Mouse (Mus musculus) embryonic facial prominence, embryonic 15.5 days (tissue): ENCODE data around the gene Gm21972. TPM values are rescaled to one million over a fixed set of nuclear protein-coding genes. Genes with fewer than 3 reads are reported as not detected.

ENCODE experiments used
- ATAC-seq: fragments of 200-750 bp; cut with Nextera tagmentation; 2 replicates; pipeline ENCODE4 v1.8.0; 2017; ENCODE audit warnings: low read depth, moderate TSS enrichment; ENCODE audit not compliant: insufficient number of reproducible peaks, low FRiP score, low TSS enrichment
- H3K27ac ChIP-seq: fragments of 300-500 bp; sonication (generic); replicated peaks from 2 replicates; pipeline ENCODE4 v1.5.1; 2015; ENCODE audit warnings: mild to moderate bottlenecking, inconsistent platforms
- H3K27me3 ChIP-seq: fragments of 300-500 bp; sonication (generic); 2 replicates; pipeline ENCODE4 v1.6.1; 2015; ENCODE audit warnings: inconsistent platforms
- H3K36me3 ChIP-seq: fragments of 300-500 bp; sonication (generic); 2 replicates; pipeline ENCODE4 v1.6.1; 2015; ENCODE audit warnings: mild to moderate bottlenecking, inconsistent platforms
- H3K4me1 ChIP-seq: fragments of 300-500 bp; sonication (generic); 2 replicates; pipeline ENCODE4 v1.6.1; 2015; ENCODE audit warnings: inconsistent platforms
- H3K4me2 ChIP-seq: fragments of 300-500 bp; sonication (generic); replicated peaks from 2 replicates; pipeline ENCODE4 v1.6.1; 2015; ENCODE audit warnings: mild to moderate bottlenecking, inconsistent platforms
- H3K4me3 ChIP-seq: fragments of 300-500 bp; sonication (generic); replicated peaks from 2 replicates; pipeline ENCODE4 v1.5.1; 2015; ENCODE audit warnings: mild to moderate bottlenecking, inconsistent platforms
- H3K9ac ChIP-seq: fragments of 300-500 bp; sonication (generic); 2 replicates; pipeline ENCODE4 v1.6.1; 2015; ENCODE audit warnings: inconsistent platforms
- H3K9me3 ChIP-seq: fragments of 300-500 bp; sonication (generic); replicated peaks from 2 replicates; pipeline ENCODE4 v1.6.1; 2016; ENCODE audit warnings: inconsistent platforms
- WGBS: fragments of 180-500 bp; shearing (Covaris S2); methylation state at CpG from one replicate; pipeline ENCODE4 v1.1.7; 2015; 5-methylcytosine and 5-hydroxymethylcytosine counted together
- polyA plus RNA-seq: library from polyadenylated mRNA; unstranded; fragments of >200 nt; fragmentation: Nextera tagmentation; extraction: Ambion mirVana; gene quantifications from 2 replicates; pipeline ENCODE4 v1.2.1, GENCODE M21; 2015

The Gm21972 gene
- polyA plus RNA-seq, 1 experiment from 2014 or later: not detected

DNA sequence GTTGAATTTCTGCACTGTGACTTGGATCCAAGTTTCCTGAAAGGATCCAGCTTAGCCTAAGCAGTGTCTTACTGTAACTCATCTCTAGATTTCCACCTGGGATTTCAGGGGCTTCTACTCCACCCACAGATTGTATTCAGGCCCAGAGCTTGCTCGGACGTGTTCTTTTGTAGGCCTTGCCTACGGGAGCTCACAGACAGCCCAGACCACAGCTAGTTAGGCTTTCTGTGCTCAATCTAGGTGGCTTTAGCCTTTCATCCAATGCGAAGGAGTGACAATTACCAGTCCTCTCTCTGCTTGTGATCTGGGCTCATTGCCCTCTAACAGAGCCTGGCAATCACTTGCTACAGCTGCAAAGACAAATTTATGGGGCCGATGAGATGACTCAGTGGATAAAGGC, 12.9 kb downstream of the Gm21972 start:
- Histone ChIP-seq H3K9me3 (no peaks in the 10 kb centered on the region), H3K4me3 (no peak overlapping the region), H3K9ac (no peak overlapping the region), H3K27me3 (no peaks in the 10 kb centered on the region), H3K27ac (no peak overlapping the region), H3K36me3 (0 out of 2 replicates have a peak, but pooled peaks cover under 1% of the 10 kb centered on the region), H3K4me2 (no peak overlapping the region), H3K4me1 (no peaks in the 10 kb centered on the region)
- WGBS: 68% methylated on average over 5 of the region's 5 CpGs
- no peak for ATAC-seq

DNA sequence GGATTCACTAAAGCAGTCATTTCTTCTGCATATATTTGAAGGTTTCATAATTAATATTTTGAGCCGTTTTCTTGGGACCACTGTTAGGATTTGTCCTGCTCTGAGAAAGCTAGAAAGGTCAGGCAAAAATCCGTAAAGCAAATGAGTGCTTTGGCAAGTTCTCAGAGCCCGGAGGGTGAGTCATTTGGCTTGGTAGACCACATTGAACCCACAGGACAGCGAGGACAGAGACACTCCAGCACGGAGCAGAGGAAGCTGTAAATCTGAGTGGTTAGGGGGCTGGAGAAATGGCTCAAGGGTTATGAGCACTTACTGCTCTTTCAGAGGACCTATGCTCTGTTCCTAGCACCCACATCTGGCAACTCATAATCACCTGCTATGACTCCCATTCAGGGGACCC, 14.1 kb downstream of the Gm21972 start:
- Histone ChIP-seq H3K27me3 (no peaks in the 10 kb centered on the region), H3K4me3 (no peak overlapping the region), H3K4me1 (no peaks in the 10 kb centered on the region), H3K27ac (no peak overlapping the region), H3K9me3 (no peaks in the 10 kb centered on the region), H3K4me2 (no peak overlapping the region), H3K36me3 (no peaks in the 10 kb centered on the region), H3K9ac (no peak overlapping the region)
- no peak for ATAC-seq
- 80% methylated on average over 5 of the region's 5 CpGs for WGBS

DNA sequence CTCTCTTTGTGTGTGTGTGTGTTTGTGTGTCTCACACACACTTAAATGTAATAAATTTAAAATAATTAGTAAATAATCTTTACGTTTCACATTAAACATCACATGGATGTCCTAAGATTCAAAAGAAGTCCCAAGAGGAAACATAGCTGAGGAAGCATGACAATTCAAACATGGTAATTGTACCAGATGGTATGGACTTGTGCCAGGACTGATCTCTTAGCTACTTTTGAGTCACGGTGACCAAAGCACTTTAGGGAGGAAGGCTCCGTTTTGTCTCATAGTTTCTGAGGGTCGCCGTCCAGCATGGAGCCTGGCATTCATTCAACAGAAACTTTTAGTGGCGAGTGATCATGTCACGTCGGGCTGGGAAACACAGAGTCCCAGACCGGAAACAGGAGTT, 14.7 kb downstream of the Gm21972 start:
- Histone ChIP-seq H3K9me3 (no peaks in the 10 kb centered on the region), H3K27ac (no peak overlapping the region), H3K9ac (no peak overlapping the region), H3K27me3 (no peaks in the 10 kb centered on the region), H3K36me3 (no peaks in the 10 kb centered on the region), H3K4me1 (no peaks in the 10 kb centered on the region), H3K4me2 (no peak overlapping the region), H3K4me3 (no peak overlapping the region)
- no peak for ATAC-seq
- 66% methylated on average over 9 of the region's 9 CpGs for WGBS

DNA sequence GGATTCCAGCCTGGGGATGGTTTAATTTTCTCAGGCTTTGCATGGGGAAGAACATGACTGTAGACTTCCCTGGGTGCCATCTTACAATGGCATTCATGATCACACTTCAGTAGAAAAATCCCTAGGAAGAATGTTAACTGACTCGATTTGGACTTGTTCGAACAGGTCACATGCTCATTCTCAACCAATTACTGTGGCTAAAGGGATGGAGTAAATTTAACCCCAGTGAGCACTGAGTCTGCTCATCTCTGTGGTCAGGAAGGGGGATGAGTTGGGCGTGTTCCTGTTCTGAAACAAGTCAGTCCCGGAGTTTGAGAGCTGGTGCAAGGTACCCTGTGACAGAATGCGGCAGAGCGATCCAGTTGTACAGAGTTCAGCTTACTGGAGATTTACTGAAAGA, 17.5 kb downstream of the Gm21972 start:
- peaks cover 13% of the 10 kb centered on the region for H3K4me1 ChIP-seq
- 67% methylated on average over 6 of the region's 6 CpGs for WGBS
- H3K9ac ChIP-seq: no peak overlapping the region
- ATAC-seq: no peak
- H3K27me3 ChIP-seq: no peaks in the 10 kb centered on the region
- no peaks in the 10 kb centered on the region for H3K36me3 ChIP-seq
- H3K27ac ChIP-seq: no peak overlapping the region
- H3K9me3 ChIP-seq: no peaks in the 10 kb centered on the region
- H3K4me2 ChIP-seq: no peak overlapping the region
- no peak overlapping the region for H3K4me3 ChIP-seq

DNA sequence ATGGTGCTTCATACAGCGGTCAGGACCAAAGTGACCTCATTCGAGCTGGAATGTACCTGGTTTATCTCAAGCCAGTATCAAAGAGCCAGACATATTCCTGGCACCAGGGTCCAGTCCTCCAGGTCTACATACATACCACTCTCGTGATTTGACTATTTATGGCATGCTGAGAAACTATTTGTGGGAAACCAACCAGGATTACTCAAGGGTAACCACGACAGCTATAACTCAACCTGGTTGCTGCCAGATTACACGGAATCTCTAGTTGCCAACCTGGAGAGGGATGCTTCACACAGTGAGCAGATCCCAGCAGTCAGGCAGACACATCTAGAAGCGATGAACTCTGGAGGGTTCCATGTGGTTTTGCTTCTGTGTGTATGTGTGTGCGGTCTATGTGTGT, 17.9 kb downstream of the Gm21972 start:
- no peak overlapping the region for H3K4me3 ChIP-seq
- H3K4me1 ChIP-seq: peaks cover 14% of the 10 kb centered on the region
- no peak for ATAC-seq
- WGBS: 78% methylated on average over 7 of the region's 7 CpGs
- H3K27me3 ChIP-seq: no peaks in the 10 kb centered on the region
- H3K27ac ChIP-seq: no peak overlapping the region
- H3K4me2 ChIP-seq: no peak overlapping the region
- no peaks in the 10 kb centered on the region for H3K9me3 ChIP-seq
- no peak overlapping the region for H3K9ac ChIP-seq
- no peaks in the 10 kb centered on the region for H3K36me3 ChIP-seq

DNA sequence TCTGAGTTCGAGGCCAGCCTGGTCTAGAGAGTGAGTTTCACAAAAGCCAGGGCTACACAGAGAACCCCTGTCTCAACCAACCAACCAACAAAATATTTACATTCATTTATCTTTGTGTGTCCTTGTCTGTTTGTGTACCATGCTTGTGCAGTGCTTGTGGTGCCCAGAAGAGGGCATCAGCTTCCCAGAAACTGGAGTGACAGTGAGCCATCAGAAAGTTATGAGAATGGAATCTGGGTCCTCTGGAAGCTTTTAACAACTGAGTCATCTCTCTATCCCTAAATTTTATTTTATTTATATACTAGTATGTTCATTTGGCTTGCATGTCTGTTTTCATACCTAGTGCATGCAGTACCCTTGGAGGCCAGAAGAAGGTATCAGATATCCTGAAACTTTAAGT, 19.2 kb downstream of the Gm21972 start:
- Histone ChIP-seq H3K9me3 (no peaks in the 10 kb centered on the region), H3K36me3 (0 out of 2 replicates have a peak, but pooled peaks cover under 1% of the 10 kb centered on the region), H3K27me3 (no peaks in the 10 kb centered on the region), H3K4me1 (peaks cover 14% of the 10 kb centered on the region), H3K9ac (no peak overlapping the region), H3K4me2 (no peak overlapping the region), H3K27ac (no peak overlapping the region), H3K4me3 (no peak overlapping the region)
- no peak for ATAC-seq
- 87% methylated on average over 1 of the region's 1 CpGs for WGBS

DNA sequence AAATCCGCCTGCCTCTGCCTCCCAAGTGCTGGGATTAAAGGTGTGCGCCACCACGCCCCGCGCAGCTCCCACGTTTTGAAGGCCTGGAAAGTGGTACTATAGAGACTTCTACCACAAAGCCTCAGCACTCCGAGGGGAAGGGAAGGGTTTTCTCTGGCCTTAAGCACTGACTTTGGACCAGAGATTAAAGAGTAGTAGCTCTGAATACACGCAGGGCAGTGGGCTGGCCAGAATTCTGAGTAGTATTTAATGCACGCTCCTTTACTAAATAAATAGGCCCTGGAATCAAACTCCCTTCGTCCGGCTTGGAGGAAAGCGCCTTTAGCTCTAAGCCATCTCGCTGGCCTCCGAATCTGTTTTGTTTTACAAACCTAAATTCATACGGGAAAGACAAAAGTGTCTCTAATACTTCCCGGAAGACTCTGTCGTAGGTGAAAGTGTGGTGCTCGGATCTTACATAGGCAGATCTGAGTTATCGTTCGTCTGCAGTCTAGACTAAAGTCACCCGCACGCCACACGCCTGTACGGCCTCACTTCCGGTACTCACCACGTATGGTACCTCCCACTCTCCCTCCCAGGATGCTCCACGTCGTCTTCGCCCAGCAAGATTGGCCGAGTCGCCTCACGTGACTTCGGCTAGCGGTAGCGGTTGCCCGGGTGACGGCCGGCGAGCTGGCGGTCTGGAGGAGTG, 20.8 kb downstream of the Gm21972 start, which contains the start of gene Armc9:
TSS of gene Armc9 (plus strand) at position 648 of the 691 bp plus-strand sequence.
- Histone ChIP-seq H3K4me2 (peak within 1 kb of the TSS; percentile 74), H3K9ac (peak within 1 kb of the TSS; percentile 60), H3K9me3 (no peaks in the 10 kb centered on the region), H3K27ac (peak within 1 kb of the TSS; percentile 83), H3K4me3 (peak within 1 kb of the TSS; percentile 96), H3K27me3 (no peaks in the 10 kb centered on the region), H3K4me1 (peaks cover 14% of the 10 kb centered on the region), H3K36me3 (0 out of 2 replicates have a peak, but pooled peaks cover 3% of the 10 kb centered on the region)
- peak; percentile 99 for ATAC-seq
- WGBS: 4% methylated on average over 40 of the region's 40 CpGs

DNA sequence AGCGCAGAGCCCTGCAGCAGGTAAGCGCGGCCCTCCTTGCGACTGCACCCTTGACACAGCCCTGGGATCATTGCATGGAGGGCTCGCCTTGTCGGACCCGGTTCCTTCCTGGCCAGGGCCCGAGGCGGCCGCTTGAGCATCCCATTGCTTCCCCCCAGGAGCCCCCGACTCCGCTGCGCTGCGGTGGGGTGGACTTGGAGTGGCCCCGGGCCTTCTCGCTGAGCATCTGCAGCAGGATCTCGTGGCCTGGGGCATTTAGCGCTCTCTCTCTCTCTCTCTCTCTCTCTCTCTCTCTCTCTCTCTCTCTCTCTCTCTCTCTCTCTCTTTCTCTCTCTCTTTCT, 21.4 kb downstream of the Gm21972 start:
- no peaks in the 10 kb centered on the region for H3K9me3 ChIP-seq
- ATAC-seq: peak; percentile 48
- no peak overlapping the region for H3K27ac ChIP-seq
- H3K36me3 ChIP-seq: 0 out of 2 replicates have a peak, but pooled peaks cover 3% of the 10 kb centered on the region
- H3K4me3 ChIP-seq: peak overlapping the region; percentile 96
- H3K9ac ChIP-seq: peak overlapping the region; percentile 60
- peaks cover 14% of the 10 kb centered on the region for H3K4me1 ChIP-seq
- H3K27me3 ChIP-seq: no peaks in the 10 kb centered on the region
- H3K4me2 ChIP-seq: peak overlapping the region; percentile 74
- 0% methylated on average over 18 of the region's 18 CpGs for WGBS

DNA sequence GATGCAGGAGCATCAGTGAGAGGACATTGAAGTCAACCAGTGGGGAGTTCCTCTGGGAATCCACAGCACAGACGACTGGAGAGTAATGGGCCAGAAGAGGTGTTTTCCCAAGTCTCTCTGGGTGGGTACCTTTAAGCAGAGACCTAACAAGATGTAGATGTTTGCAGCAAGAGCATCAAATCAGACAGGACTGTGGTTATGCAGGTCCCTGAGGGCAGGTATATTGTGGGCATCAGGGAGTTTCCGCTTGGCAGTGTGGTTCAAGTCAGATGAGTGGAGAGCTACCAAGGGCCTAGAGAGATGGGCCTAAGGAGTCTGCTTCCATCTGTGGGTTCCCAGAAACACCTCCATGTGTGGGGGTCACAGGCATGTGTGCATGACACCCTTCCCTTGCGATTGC, 22.6 kb downstream of the Gm21972 start:
- no peak for ATAC-seq
- H3K4me3 ChIP-seq: no peak overlapping the region
- no peaks in the 10 kb centered on the region for H3K9me3 ChIP-seq
- H3K27ac ChIP-seq: no peak overlapping the region
- peaks cover 14% of the 10 kb centered on the region for H3K4me1 ChIP-seq
- no peaks in the 10 kb centered on the region for H3K27me3 ChIP-seq
- no peak overlapping the region for H3K9ac ChIP-seq
- H3K4me2 ChIP-seq: no peak overlapping the region
- WGBS: 77% methylated on average over 3 of the region's 3 CpGs
- H3K36me3 ChIP-seq: peaks cover 12% of the 10 kb centered on the region

DNA sequence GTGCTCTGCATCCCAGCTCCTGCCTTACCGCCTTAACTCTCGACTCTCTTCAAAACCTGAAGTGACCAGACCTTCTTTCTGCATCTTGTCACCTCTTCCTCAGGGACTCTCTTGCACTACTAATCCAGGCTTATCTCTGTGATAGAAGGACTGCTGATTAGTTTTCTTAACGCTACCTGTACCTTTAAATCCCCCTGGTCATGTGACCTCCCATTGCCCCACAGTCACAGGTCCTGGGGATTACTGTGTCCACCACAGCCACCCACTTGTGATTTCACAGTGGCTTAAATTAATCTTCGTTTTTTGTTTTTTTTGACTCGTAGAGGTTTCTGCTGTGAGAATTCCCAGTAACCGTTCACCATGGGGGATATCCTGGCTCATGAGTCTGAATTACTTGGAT, 23.2 kb downstream of the Gm21972 start:
- Histone ChIP-seq H3K27me3 (no peaks in the 10 kb centered on the region), H3K4me3 (no peak overlapping the region), H3K4me2 (no peak overlapping the region), H3K9me3 (no peaks in the 10 kb centered on the region), H3K4me1 (peaks cover 14% of the 10 kb centered on the region), H3K9ac (no peak overlapping the region), H3K27ac (no peak overlapping the region), H3K36me3 (peaks cover 15% of the 10 kb centered on the region)
- ATAC-seq: no peak
- 89% methylated on average over 6 of the region's 6 CpGs for WGBS

DNA sequence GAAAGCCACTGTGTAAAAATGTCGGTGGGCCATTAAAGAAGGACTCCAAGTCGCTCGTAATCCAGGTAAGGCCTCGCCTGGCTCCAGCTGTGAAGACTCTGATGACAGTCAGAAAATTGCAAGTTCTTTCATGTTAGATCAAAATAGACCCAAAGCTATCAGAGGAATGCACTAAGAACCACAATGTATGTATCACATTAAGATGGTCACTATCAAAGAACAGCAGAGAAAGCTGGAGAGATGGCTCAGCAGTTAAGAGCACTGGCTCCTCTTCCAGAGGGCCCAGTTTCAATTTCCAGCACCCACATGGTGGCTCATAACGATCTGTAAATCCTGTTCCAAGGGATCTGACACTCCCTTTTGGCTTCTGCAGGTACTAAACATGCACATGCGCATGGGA, 26.6 kb downstream of the Gm21972 start:
- Histone ChIP-seq H3K9me3 (no peaks in the 10 kb centered on the region), H3K4me1 (peaks cover 10% of the 10 kb centered on the region), H3K36me3 (peaks cover 40% of the 10 kb centered on the region), H3K27me3 (no peaks in the 10 kb centered on the region), H3K27ac (no peak overlapping the region), H3K9ac (no peak overlapping the region), H3K4me2 (no peak overlapping the region), H3K4me3 (no peak overlapping the region)
- ATAC-seq: no peak
- 84% methylated on average over 6 of the region's 6 CpGs for WGBS

DNA sequence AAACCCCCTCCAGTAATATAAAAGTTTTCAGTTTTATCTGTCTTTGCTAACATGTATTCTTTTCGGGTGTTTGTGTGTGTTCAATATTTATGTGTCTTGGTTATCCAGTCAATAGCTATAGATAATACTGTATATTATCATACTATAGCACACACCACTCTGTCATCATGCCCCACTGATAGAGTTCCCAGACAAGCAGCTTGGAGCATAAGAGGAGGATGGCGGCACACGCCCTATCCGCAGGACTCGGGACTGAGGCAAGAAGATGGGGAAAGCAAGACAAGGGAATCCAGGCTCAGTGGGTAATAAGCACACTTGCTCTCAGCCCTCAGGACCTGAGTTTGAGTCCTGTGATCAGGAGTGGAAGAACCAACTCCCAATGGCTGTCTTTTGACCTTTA, 27.0 kb downstream of the Gm21972 start:
- no peak for ATAC-seq
- Histone ChIP-seq H3K4me1 (peaks cover 6% of the 10 kb centered on the region), H3K4me3 (no peak overlapping the region), H3K9me3 (no peaks in the 10 kb centered on the region), H3K4me2 (no peak overlapping the region), H3K9ac (no peak overlapping the region), H3K27ac (no peak overlapping the region), H3K36me3 (peaks cover 43% of the 10 kb centered on the region), H3K27me3 (no peaks in the 10 kb centered on the region)
- whole genome bisulfite sequencing: 87% methylated on average over 5 of the region's 5 CpGs
